8 mouse cellular contexts compared by ENCODE assay signal in the genomic region with DNA sequence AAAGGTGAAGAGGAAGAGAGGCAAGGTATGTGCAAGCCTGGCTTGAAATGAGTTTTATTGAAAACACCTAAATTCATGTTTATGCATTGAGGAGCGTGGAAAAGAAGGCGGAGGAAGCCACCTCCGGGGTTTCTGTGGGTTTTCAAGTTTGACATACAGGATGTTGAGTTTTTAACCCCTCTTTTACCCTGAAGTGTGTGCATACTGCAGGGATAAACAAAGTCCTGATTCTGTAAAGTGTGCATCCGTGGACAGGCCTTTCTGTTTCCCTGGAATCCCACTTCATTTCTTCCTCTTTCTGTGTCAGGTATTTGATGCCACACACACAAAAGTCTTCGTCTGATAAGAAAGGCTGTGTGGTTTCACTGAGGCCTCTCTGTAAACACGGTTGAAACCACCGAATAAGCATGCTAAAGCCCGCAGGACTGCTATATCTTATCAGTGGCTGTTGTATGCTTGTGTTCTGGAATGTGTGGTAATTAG.
DNase-seq lines count a peak whose midpoint lies in the region; ATAC-seq and TF ChIP-seq lines count a peak whose summit lies in the region.

No protein-coding gene starts in this region.

- no peaks in the 10 kb centered on the region for H3K9me3 ChIP-seq in heart, embryonic 11.5 days (replicated peaks; ENCODE audit: control insufficient read depth, low read length)
- H3K9me3 ChIP-seq in CH12.LX (replicated peaks; ENCODE audit: low read length) = no peaks in the 10 kb centered on the region
- no peaks in the 10 kb centered on the region for H3K9me3 ChIP-seq in intestine, embryonic 14.5 days (ENCODE audit: control insufficient read depth, low read length)
- H3K9me3 ChIP-seq in midbrain, embryonic 15.5 days = no peaks in the 10 kb centered on the region

- peaks cover 41% of the 10 kb centered on the region for H3K4me1 ChIP-seq in heart, embryonic 11.5 days (ENCODE audit: control insufficient read depth, insufficient read depth, low read length)
- H3K4me1 ChIP-seq in CH12.LX (ENCODE audit: control insufficient read depth in 1 of 2, insufficient read depth in 2 of 2) = peaks cover 6 to 52% of the 10 kb centered on the region in 2 experiments; a peak in 3 of 4 replicates
- H3K4me1 ChIP-seq in intestine, embryonic 14.5 days (replicated peaks; ENCODE audit: control insufficient read depth, insufficient read depth, low read length) = peaks cover 37% of the 10 kb centered on the region
- H3K4me1 ChIP-seq in midbrain, embryonic 15.5 days = peaks cover 40% of the 10 kb centered on the region

- no peak for TF ChIP-seq CTCF in CH12.LX (conservative IDR thresholded peaks at IDR 0.05 in 1 of 2, IDR thresholded peaks at IDR 0.05 in 1 of 2; ENCODE audit: low read depth in 2 of 2, low read length in 2 of 2)

- TF ChIP-seq EP300 in CH12.LX (IDR thresholded peaks at IDR 0.05; ENCODE audit: low read length) = peak; percentile 39; the same call in 1 of the 2 replicates

- ATAC-seq in heart, embryonic 11.5 days (replicated peaks; ENCODE audit: insufficient number of reproducible peaks, low FRiP score, low TSS enrichment) = no peak
- ATAC-seq in intestine, embryonic 14.5 days (replicated peaks; ENCODE audit: low FRiP score, low TSS enrichment, low read depth) = no peak
- peak; percentile 34 for ATAC-seq in neutrophil, adult 5-6 weeks (ENCODE audit: extremely low read depth, insufficient number of reproducible peaks, low FRiP score, poor library complexity, severe bottlenecking)
- no peak for ATAC-seq in midbrain, embryonic 15.5 days (replicated peaks)

- no peak overlapping the region for H3K4me3 ChIP-seq in heart, embryonic 11.5 days (ENCODE audit: low read depth, low read length)
- H3K4me3 ChIP-seq in CH12.LX (replicated peaks in 1 of 3; ENCODE audit: low read depth in 2 of 3, low read length in 2 of 3, poor library complexity in 1 of 3) = peak overlapping the region in 1 of 3 experiments; percentile 19
- H3K4me3 ChIP-seq in intestine, embryonic 14.5 days (ENCODE audit: low read depth, low read length) = no peak overlapping the region
- no peak overlapping the region for H3K4me3 ChIP-seq in midbrain, embryonic 15.5 days

- peak overlapping the region; percentile 85 for H3K4me2 ChIP-seq in heart, embryonic 11.5 days
- peak overlapping the region; percentile 62 for H3K4me2 ChIP-seq in CH12.LX (ENCODE audit: insufficient read depth, low read depth, poor library complexity, severe bottlenecking)
- peak overlapping the region; percentile 75 for H3K4me2 ChIP-seq in intestine, embryonic 14.5 days (ENCODE audit: low read length)
- H3K4me2 ChIP-seq in midbrain, embryonic 15.5 days = no peak overlapping the region

- no peak for TF ChIP-seq POLR2A in CH12.LX (IDR thresholded peaks at IDR 0.05; ENCODE audit: low read depth, low read length)

- dilution Hi-C loops in CH12.LX (cut with MboI; ENCODE audit: extremely low pct_ligation_motif_present, extremely low pct_unique_long_range_greater_than_20kb, low sequenced_read_pairs) = no loop called here

- H3K27me3 ChIP-seq in heart, embryonic 11.5 days (ENCODE audit: control insufficient read depth, insufficient read depth, low read length) = no peaks in the 10 kb centered on the region
- H3K27me3 ChIP-seq in CH12.LX (replicated peaks) = no peaks in the 10 kb centered on the region
- H3K27me3 ChIP-seq in intestine, embryonic 14.5 days (replicated peaks; ENCODE audit: control insufficient read depth, insufficient read depth, low read length) = no peaks in the 10 kb centered on the region
- peaks cover 3% of the 10 kb centered on the region; the same call in 1 of the 2 replicates for H3K27me3 ChIP-seq in midbrain, embryonic 15.5 days (replicated peaks)

- WGBS in heart, embryonic 11.5 days (ENCODE audit: insufficient replicate concordance) = 3% methylated on average over 8 of the region's 8 CpGs
- WGBS in intestine, embryonic 14.5 days = 7% methylated on average over 8 of the region's 8 CpGs
- WGBS in midbrain, embryonic 15.5 days = 21% methylated on average over 8 of the region's 8 CpGs

- in situ Hi-C loops in CH12.LX (cut with MboI; ENCODE audit: low pct_ligation_motif_present, low pct_unique_long_range_greater_than_20kb, low sequenced_read_pairs) = no loop called here

- no peaks in the 10 kb centered on the region for H3K36me3 ChIP-seq in heart, embryonic 11.5 days (ENCODE audit: control insufficient read depth, insufficient read depth, low read length)
- H3K36me3 ChIP-seq in CH12.LX (replicated peaks in 1 of 2; ENCODE audit: control insufficient read depth in 1 of 2, insufficient read depth in 1 of 2, low read length in 1 of 2) = no peaks in the 10 kb centered on the region
- H3K36me3 ChIP-seq in intestine, embryonic 14.5 days (ENCODE audit: control insufficient read depth, insufficient read depth, low read length) = no peaks in the 10 kb centered on the region
- H3K36me3 ChIP-seq in midbrain, embryonic 15.5 days (replicated peaks) = no peaks in the 10 kb centered on the region

- peak overlapping the region; percentile 75 for H3K27ac ChIP-seq in heart, embryonic 11.5 days (ENCODE audit: low read depth, low read length)
- peak overlapping the region; percentile 20; the same call in 1 of the 2 replicates for H3K27ac ChIP-seq in CH12.LX (ENCODE audit: insufficient read depth, low read depth)
- peak overlapping the region; percentile 86 for H3K27ac ChIP-seq in intestine, embryonic 14.5 days (ENCODE audit: low read depth)
- H3K27ac ChIP-seq in midbrain, embryonic 15.5 days = no peak overlapping the region

- no peak for TF ChIP-seq RAD21 in CH12.LX (IDR thresholded peaks at IDR 0.05; ENCODE audit: low read depth, low read length)

- H3K79me2 ChIP-seq in CH12.LX (replicated peaks; ENCODE audit: control insufficient read depth, extremely low read depth, insufficient read depth, poor library complexity, severe bottlenecking) = peaks cover 33% of the 10 kb centered on the region

- no peak overlapping the region for H3K9ac ChIP-seq in heart, embryonic 11.5 days (ENCODE audit: low read depth, low read length)
- peak overlapping the region; percentile 51 for H3K9ac ChIP-seq in CH12.LX (ENCODE audit: insufficient read depth, low read depth)
- H3K9ac ChIP-seq in intestine, embryonic 14.5 days (ENCODE audit: low read length) = no peak overlapping the region
- H3K9ac ChIP-seq in midbrain, embryonic 15.5 days = no peak overlapping the region

- no peak for DNase-seq in heart, adult 8-10 months (ENCODE audit: low spot score)
- DNase-seq in CH12.LX (ENCODE audit: extremely low read depth) = no peak
- no peak for DNase-seq in intestine, embryonic 14.5 days (ENCODE audit: low spot score)
- DNase-seq in testis, postnatal 14 days (ENCODE audit: low spot score) = no peak
- no peak for DNase-seq in urinary bladder, postnatal 14 days (ENCODE audit: low spot score)

TF ChIP-seq in CH12.LX, 34 proteins besides CTCF, POLR2A, EP300 and RAD21 (continues in another document):
- TF ChIP-seq ZC3H11A (IDR thresholded peaks at IDR 0.05; ENCODE audit: low read depth, low read length) (no peak), PAX5 (IDR thresholded peaks at IDR 0.05; ENCODE audit: low read length) (no peak), MEF2A (IDR thresholded peaks at IDR 0.05; ENCODE audit: borderline replicate concordance, low read depth, low read length) (no peak), USF2 (conservative IDR thresholded peaks at IDR 0.05; ENCODE audit: low read depth, low read length) (no peak), E2F4 (IDR thresholded peaks at IDR 0.05; ENCODE audit: insufficient replicate concordance, low read depth, low read length) (no peak), JUN (IDR thresholded peaks at IDR 0.05; ENCODE audit: insufficient read depth, low read depth, low read length) (no peak), USF1 (IDR thresholded peaks at IDR 0.05; ENCODE audit: low read depth, low read length) (no peak), NRF1 (IDR thresholded peaks at IDR 0.05; ENCODE audit: low read depth, low read length) (no peak), RCOR1 (conservative IDR thresholded peaks at IDR 0.05; ENCODE audit: low read depth, low read length) (no peak), MAX (IDR thresholded peaks at IDR 0.05; ENCODE audit: low read length) (no peak), SMC3 (IDR thresholded peaks at IDR 0.05; ENCODE audit: low read depth, low read length) (no peak), ZNF384 (IDR thresholded peaks at IDR 0.05; ENCODE audit: low read depth, low read length) (no peak), HCFC1 (IDR thresholded peaks at IDR 0.05; ENCODE audit: low read depth, low read length) (no peak), CHD1 (IDR thresholded peaks at IDR 0.05; ENCODE audit: low read depth, low read length) (no peak), ETS1 (conservative IDR thresholded peaks at IDR 0.05; ENCODE audit: low read depth, low read length) (peak; percentile 60; the same call in 1 of the 2 replicates), MXI1 (IDR thresholded peaks at IDR 0.05; ENCODE audit: low read depth, low read length) (no peak; the same call in 1 of the 2 replicates), IRF4 (IDR thresholded peaks at IDR 0.05; ENCODE audit: low read depth, low read length) (peak; percentile 62), TCF12 (IDR thresholded peaks at IDR 0.05; ENCODE audit: low read depth, low read length) (0 out of 2 replicates have a peak, but pooled peaks have one; percentile 8), MAFK (IDR thresholded peaks at IDR 0.05; ENCODE audit: insufficient replicate concordance, low read length) (no peak), CHD2 (IDR thresholded peaks at IDR 0.05; ENCODE audit: low read length) (no peak), ZKSCAN1 (IDR thresholded peaks at IDR 0.05; ENCODE audit: borderline replicate concordance, low read depth, low read length) (no peak), KAT2A (IDR thresholded peaks at IDR 0.05; ENCODE audit: insufficient replicate concordance, low read length) (no peak), UBTF (IDR thresholded peaks at IDR 0.05; ENCODE audit: low read depth, low read length) (no peak), SIN3A (IDR thresholded peaks at IDR 0.05; ENCODE audit: low read length) (peak; percentile 79; the same call in 1 of the 2 replicates), POLR2AphosphoS2 (IDR thresholded peaks at IDR 0.05; ENCODE audit: low read depth, low read length) (no peak), TBP (conservative IDR thresholded peaks at IDR 0.05; ENCODE audit: low read depth, low read length) (0 out of 2 replicates have a peak, but pooled peaks have one; percentile 27), BHLHE40 (IDR thresholded peaks at IDR 0.05; ENCODE audit: low read depth, low read length) (no peak), ELF1 (IDR thresholded peaks at IDR 0.05; ENCODE audit: low read depth, low read length) (no peak), GABPA (IDR thresholded peaks at IDR 0.05; ENCODE audit: insufficient replicate concordance, low read depth, low read length) (no peak), MAZ (IDR thresholded peaks at IDR 0.05; ENCODE audit: low read depth, low read length) (no peak), NELFE (IDR thresholded peaks at IDR 0.05; ENCODE audit: low read depth, low read length) (no peak), JUND (conservative IDR thresholded peaks at IDR 0.05; ENCODE audit: low read depth, low read length) (0 out of 2 replicates have a peak, but pooled peaks have one; percentile 24)
